In genomic region chr11:106795679-106796078, GRCm38 (mm10) we compare ENCODE assay signal across 12 mouse cellular contexts. TPM values are rescaled to one million over a fixed set of nuclear protein-coding genes. Genes with fewer than 3 reads are reported as not detected.
A peak's percentile ranks its signal among the peaks of the same experiment; 100 is the strongest.
DNase-seq lines count a peak whose midpoint lies in the region; ATAC-seq lines count a peak whose summit lies in the region.
"Had no signal": no experiment of that assay in that cellular context is flagged by ENCODE, and none has a peak within 500 bp of the region (broad histone marks: within the 10 kb centered on the region; RNA-seq: fewer than 3 reads in every experiment).

No protein-coding gene starts in this region.

- WGBS in kidney, embryonic 15.5 days: 54% methylated on average over 9 of the region's 9 CpGs
- WGBS in forebrain, embryonic 11.5 days: 78% methylated on average over 9 of the region's 9 CpGs

- H3K9me3 ChIP-seq in kidney, embryonic 15.5 days (replicated peaks): peaks cover 5% of the 10 kb centered on the region
- peaks cover 5% of the 10 kb centered on the region; the same call in 1 of the 2 replicates for H3K9me3 ChIP-seq in forebrain, embryonic 11.5 days (ENCODE audit: control insufficient read depth, low read length)

- H3K27me3 ChIP-seq in kidney, embryonic 15.5 days: no peaks in the 10 kb centered on the region
- H3K27me3 ChIP-seq in forebrain, embryonic 11.5 days (ENCODE audit: control insufficient read depth, insufficient read depth, low read length): no peaks in the 10 kb centered on the region
- H3K27me3 ChIP-seq: hindbrain, embryonic 12.5 days had no signal

- peaks cover 84% of the 10 kb centered on the region for H3K36me3 ChIP-seq in kidney, embryonic 15.5 days
- peaks cover 10% of the 10 kb centered on the region for H3K36me3 ChIP-seq in forebrain, embryonic 11.5 days (ENCODE audit: control insufficient read depth, insufficient read depth, low read length)

- peak; percentile 88; the same call in 1 of the 2 replicates for ATAC-seq in frontal cortex, adult (ENCODE audit: low TSS enrichment)
- ATAC-seq in kidney, embryonic 15.5 days (replicated peaks; ENCODE audit: low FRiP score): no peak
- ATAC-seq in forebrain, embryonic 11.5 days (replicated peaks; ENCODE audit: low FRiP score): no peak

- peaks cover 6% of the 10 kb centered on the region; the same call in 1 of the 2 replicates for H3K4me1 ChIP-seq in kidney, embryonic 15.5 days
- H3K4me1 ChIP-seq in forebrain, embryonic 11.5 days (replicated peaks; ENCODE audit: control insufficient read depth, insufficient read depth, low read length): no peaks in the 10 kb centered on the region
- H3K4me1 ChIP-seq: hindbrain, embryonic 12.5 days had no signal

- no peak overlapping the region for H3K9ac ChIP-seq in kidney, embryonic 15.5 days
- no peak overlapping the region for H3K9ac ChIP-seq in forebrain, embryonic 11.5 days (ENCODE audit: low read length)
- H3K9ac ChIP-seq: hindbrain, embryonic 12.5 days had no signal

- 0 out of 2 replicates have a peak overlapping the region, but pooled peaks have one; percentile 24 for H3K27ac ChIP-seq in kidney, embryonic 15.5 days
- no peak overlapping the region for H3K27ac ChIP-seq in forebrain, embryonic 11.5 days (ENCODE audit: low read depth, low read length)
- H3K27ac ChIP-seq: hindbrain, embryonic 12.5 days had no signal

- H3K4me2 ChIP-seq in kidney, embryonic 15.5 days: no peak overlapping the region
- no peak overlapping the region for H3K4me2 ChIP-seq in forebrain, embryonic 11.5 days (ENCODE audit: low read depth, low read length, severe bottlenecking)
- H3K4me2 ChIP-seq: hindbrain, embryonic 12.5 days had no signal

- no peak overlapping the region for H3K4me3 ChIP-seq in kidney, embryonic 15.5 days (replicated peaks)
- H3K4me3 ChIP-seq in forebrain, embryonic 11.5 days (ENCODE audit: low read depth, low read length): no peak overlapping the region
- H3K4me3 ChIP-seq: hindbrain, embryonic 12.5 days had no signal

- DNase-seq in frontal cortex, postnatal 10 days (ENCODE audit: low spot score in 2 of 2): no peak
- no peak for DNase-seq in kidney, adult 18-20 months
- DNase-seq in adipocyte (ENCODE audit: low spot score) (peak; percentile 69), liver (peak; percentile 30)
- DNase-seq in cerebellum, adult 18-20 months: no peak
- DNase-seq in forebrain, embryonic 11.5 days (ENCODE audit: low spot score): no peak
- DNase-seq: adrenal gland, postnatal 25 days; cerebellum, adult 2 months had no signal

RNA-seq across cellular contexts. Expression of gene Cep95, which starts 6.6 kb away (rescaled TPM):
- 21.7 and 22.0 TPM in 2 replicates for polyA plus RNA-seq in kidney, embryonic 15.5 days (2015; fragmentation: Nextera tagmentation; extraction: Ambion mirVana)
- polyA plus RNA-seq in forebrain, embryonic 11.5 days (2014; fragmentation: Nextera tagmentation; extraction: Ambion mirVana): 20.8 and 23.0 TPM in 2 replicates

RNA-seq across cellular contexts. Expression of gene Ddx5, which starts 6.7 kb away (rescaled TPM):
- 344 and 366 TPM in 2 replicates for polyA plus RNA-seq in kidney, embryonic 15.5 days (2015; fragmentation: Nextera tagmentation; extraction: Ambion mirVana)
- polyA plus RNA-seq in forebrain, embryonic 11.5 days (2014; fragmentation: Nextera tagmentation; extraction: Ambion mirVana): 508 and 538 TPM in 2 replicates

RNA-seq across cellular contexts. Expression of gene Polg2, which starts 16.3 kb away (rescaled TPM):
- 10.2 and 12.1 TPM in 2 replicates for polyA plus RNA-seq in kidney, embryonic 15.5 days (2015; fragmentation: Nextera tagmentation; extraction: Ambion mirVana)
- 8.9 and 9.1 TPM in 2 replicates for polyA plus RNA-seq in forebrain, embryonic 11.5 days (2014; fragmentation: Nextera tagmentation; extraction: Ambion mirVana)

RNA-seq across cellular contexts. Expression of gene Milr1, which starts 44.7 kb away (rescaled TPM):
- polyA plus RNA-seq in kidney, embryonic 15.5 days (2015; fragmentation: Nextera tagmentation; extraction: Ambion mirVana): 1.0 and 1.7 TPM in 2 replicates
- 0.63 and 1.3 TPM in 2 replicates for polyA plus RNA-seq in forebrain, embryonic 11.5 days (2014; fragmentation: Nextera tagmentation; extraction: Ambion mirVana)

RNA-seq across cellular contexts. Expression of gene Pecam1, which starts 45.3 kb away (rescaled TPM):
- 59.3 and 66.5 TPM in 2 replicates for polyA plus RNA-seq in kidney, embryonic 15.5 days (2015; fragmentation: Nextera tagmentation; extraction: Ambion mirVana)
- polyA plus RNA-seq in forebrain, embryonic 11.5 days (2014; fragmentation: Nextera tagmentation; extraction: Ambion mirVana): 15.4 and 18.8 TPM in 2 replicates
- polyA plus RNA-seq: G1E had no signal

Comparison
In these comparisons a context has a peak if more than half of its experiments do, and no peak if none do; other contexts are left out.
1. DNase-seq: peak in adipocyte (single experiment) and liver (single experiment); none in frontal cortex, postnatal 10 days (0 of 2), kidney, adult 18-20 months (single experiment), cerebellum, adult 18-20 months (0 of 2) and forebrain, embryonic 11.5 days (single experiment).